Mouse (Mus musculus) neutrophil, adult 5-6 weeks (primary cell): ENCODE measurements around the gene Pramel1. TPM values are rescaled to one million over a fixed set of nuclear protein-coding genes. Genes with fewer than 3 reads are reported as not detected.
A peak's percentile ranks its signal among the peaks of the same experiment; 100 is the strongest.
"Not testable (repeated sequence)": the region's sequence is repeated elsewhere in the genome, so short reads cannot be mapped to it uniquely, and the experiment has no call there.

Source experiments
- ATAC-seq: fragments of 151-379, 151-347 bp; 2 replicates; pipeline ENCODE4 v1.8.0; 2017; ENCODE audit warnings: mild to moderate bottlenecking, moderate TSS enrichment; ENCODE audit not compliant: insufficient number of reproducible peaks, poor library complexity, low FRiP score, severe bottlenecking; ENCODE audit errors: extremely low read depth
- total RNA-seq: library from RNA; stranded (forward); fragments of 200-1000 nt; gene quantifications from 2 replicates; pipeline ENCODE4 v1.2.3, GENCODE M21; 2017

Gene Pramel1
- total RNA-seq, result not detected in 2 replicates

- no peak for ATAC-seq
These were observed at the start of gene Pramel1 for GRCm38 (mm10) chr4:143394181-143394580. Gene Pramel1 (plus strand): TSS chr4:143394428.

GRCm38 (mm10) chr4:143345491-143345890, 48.7 kb upstream of the Pramel1 start:
- not testable (repeated sequence) for ATAC-seq

GRCm38 (mm10) chr4:143348678-143349077, 45.5 kb upstream of the Pramel1 start:
- no peak for ATAC-seq

GRCm38 (mm10) chr4:143349484-143349906, 44.7 kb upstream of the Pramel1 start, which contains the start of gene Lrrc38:
Gene Lrrc38 (plus strand): TSS chr4:143349757.
- ATAC-seq, result no peak

GRCm38 (mm10) chr4:143350047-143351015, 43.9 kb upstream of the Pramel1 start:
- ATAC-seq, result no peak

GRCm38 (mm10) chr4:143352301-143352700, 41.9 kb upstream of the Pramel1 start:
- no peak for ATAC-seq

- no peak for ATAC-seq
These were observed 32.7 kb upstream of the Pramel1 start for GRCm38 (mm10) chr4:143361520-143361919.

- no peak for ATAC-seq
These were observed 27.7 kb upstream of the Pramel1 start for GRCm38 (mm10) chr4:143366415-143367041.

GRCm38 (mm10) chr4:143379480-143379879, 14.7 kb upstream of the Pramel1 start:
- ATAC-seq, result no peak

- no peak for ATAC-seq
These were observed 14.1 kb upstream of the Pramel1 start for GRCm38 (mm10) chr4:143379931-143380715.

GRCm38 (mm10) chr4:143380716-143381004, 13.6 kb upstream of the Pramel1 start:
- ATAC-seq, result no peak

GRCm38 (mm10) chr4:143382163-143382562, 12.1 kb upstream of the Pramel1 start:
- no peak for ATAC-seq

GRCm38 (mm10) chr4:143383646-143384045, 10.6 kb upstream of the Pramel1 start:
- no peak for ATAC-seq

- 0 out of 2 replicates have a peak, but pooled peaks have one; percentile 16 for ATAC-seq
These were observed 5.1 kb upstream of the Pramel1 start for GRCm38 (mm10) chr4:143388955-143389702.

GRCm38 (mm10) chr4:143411566-143412218, 17.5 kb downstream of the Pramel1 start:
- ATAC-seq, result no peak

GRCm38 (mm10) chr4:143412219-143413092, 18.2 kb downstream of the Pramel1 start, which contains the start of gene Pramef8:
Gene Pramef8 (plus strand): TSS chr4:143412426.
- ATAC-seq, result peak; percentile 91

GRCm38 (mm10) chr4:143413621-143414020, 19.4 kb downstream of the Pramel1 start:
- no peak for ATAC-seq
